Mouse (Mus musculus) ES-Bruce4 (cell line): ENCODE results near the gene Elavl3.

ENCODE experiments used
- CTCF ChIP-seq: IDR thresholded peaks from one replicate; pipeline ENCODE4 v1.8.1; 2011; ENCODE audit warnings: low read depth, low read length
- EP300 ChIP-seq: IDR thresholded peaks from 2 replicates; pipeline ENCODE4 v1.6.1; 2011; ENCODE audit warnings: low read depth, low read length; ENCODE audit not compliant: insufficient read depth
- POLR2A ChIP-seq: IDR thresholded peaks from one replicate; pipeline ENCODE4 v1.8.1; 2011; ENCODE audit warnings: low read length; ENCODE audit not compliant: insufficient read depth

DNA sequence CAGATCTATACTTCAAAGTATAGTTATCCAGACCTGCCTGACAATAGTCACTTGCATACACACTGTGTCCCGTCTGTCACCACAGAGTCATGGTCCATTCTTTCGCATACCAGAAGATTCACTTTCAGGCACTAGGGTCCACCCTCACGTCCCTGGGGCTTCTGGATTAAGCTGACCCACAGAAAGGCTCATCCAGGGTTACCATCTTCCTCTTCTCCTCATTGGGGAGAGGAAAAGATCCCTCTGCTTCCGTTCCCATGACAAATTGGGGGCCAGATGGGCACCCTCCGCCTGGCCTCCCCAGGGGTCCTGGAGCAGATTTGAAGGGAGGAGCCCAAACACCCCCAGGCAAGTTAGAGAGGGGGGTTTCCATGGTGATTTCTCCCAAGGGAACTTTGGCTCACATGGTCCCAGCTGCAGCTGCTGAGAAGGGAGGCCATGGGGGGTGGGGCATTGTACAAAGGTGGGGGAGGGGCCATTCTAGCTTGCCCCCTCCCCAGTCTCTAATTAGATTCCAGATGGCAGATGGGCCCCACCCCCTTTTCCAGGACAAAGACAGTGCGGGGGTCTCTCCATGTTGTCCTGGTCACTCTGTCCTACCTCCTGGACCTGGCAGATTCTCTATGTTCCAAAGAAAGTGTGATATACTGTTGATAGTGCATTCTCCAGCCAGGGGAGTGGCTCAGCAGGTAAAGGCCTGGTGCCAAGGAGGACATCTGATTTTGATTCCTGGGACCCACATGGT lies 16.4 kb downstream of the Elavl3 start:
- TF ChIP-seq CTCF (no peak), POLR2A (no peak), EP300 (peak; percentile 40; the same call in 1 of the 2 replicates)
